Mouse (Mus musculus) CH12.LX (cell line): Measurements from ENCODE around the gene Ppfia2. TPM values are rescaled to one million over a fixed set of nuclear protein-coding genes. Genes with fewer than 3 reads are reported as not detected.

Experiments
- DNase-seq: peaks from one replicate; pipeline ENCODE4 v3.0.0-alpha.2; 2013; ENCODE audit errors: extremely low read depth
- H3K27ac ChIP-seq: 2 replicates; pipeline ENCODE4 v1.5.1; 2012; ENCODE audit warnings: low read depth, mild to moderate bottlenecking, control low read depth, moderate library complexity; ENCODE audit not compliant: insufficient read depth
- H3K27me3 ChIP-seq: replicated peaks from 2 replicates; pipeline ENCODE3; 2012; ENCODE audit warnings: inconsistent platforms
- H3K36me3 ChIP-seq, 2 experiments: replicated peaks in 1 of 2; 2 replicates each; pipeline versions ENCODE3 to v1.6.1; 2012; ENCODE audit warnings: inconsistent platforms in 1 of 2, low read length in 1 of 2, mild to moderate bottlenecking in 1 of 2, mixed read lengths in 1 of 2, moderate library complexity in 1 of 2; ENCODE audit not compliant: control insufficient read depth in 1 of 2, insufficient read depth in 1 of 2
- H3K4me1 ChIP-seq, 2 experiments: 2 replicates each; pipeline ENCODE4 v1.6.1; 2012; ENCODE audit warnings: inconsistent platforms in 1 of 2, moderate library complexity in 1 of 2; ENCODE audit not compliant: insufficient read depth in 2 of 2, control insufficient read depth in 1 of 2
- H3K4me2 ChIP-seq: 2 replicates; pipeline ENCODE4 v1.6.1; 2012; ENCODE audit warnings: low read depth, mild to moderate bottlenecking, control low read depth; ENCODE audit not compliant: poor library complexity, insufficient read depth, severe bottlenecking
- H3K4me3 ChIP-seq, 3 experiments: fragments of 150-350 bp in 1 of 3; sonication (generic) in 1 of 3; replicated peaks in 1 of 3; 2 replicates each; pipeline versions ENCODE3 to v1.5.1; 2011 to 2012; ENCODE audit warnings: low read depth in 2 of 3, low read length in 2 of 3, mild to moderate bottlenecking in 2 of 3, moderate library complexity in 2 of 3, control low read depth in 1 of 3, improper control_type of control experiment in 1 of 3, inconsistent platforms in 1 of 3, mixed read lengths in 1 of 3; ENCODE audit not compliant: poor library complexity in 1 of 3
- H3K79me2 ChIP-seq: replicated peaks from 2 replicates; pipeline ENCODE4 v1.6.1; 2012; ENCODE audit warnings: mild to moderate bottlenecking, moderate library complexity; ENCODE audit not compliant: control insufficient read depth, poor library complexity, insufficient read depth, severe bottlenecking; ENCODE audit errors: extremely low read depth
- H3K9ac ChIP-seq: 2 replicates; pipeline ENCODE4 v1.6.1; 2012; ENCODE audit warnings: low read depth, mild to moderate bottlenecking, control low read depth, moderate library complexity; ENCODE audit not compliant: insufficient read depth
- H3K9me3 ChIP-seq: replicated peaks from 2 replicates; pipeline ENCODE3; 2012; ENCODE audit warnings: low read length, inconsistent platforms, mixed read lengths
- BHLHE40 ChIP-seq: IDR thresholded peaks from 2 replicates; pipeline ENCODE4 v1.6.1; 2011; ENCODE audit warnings: mild to moderate bottlenecking, low read depth, low read length, improper control_type of control experiment
- CHD1 ChIP-seq: IDR thresholded peaks from 2 replicates; pipeline ENCODE4 v1.6.1; 2012; ENCODE audit warnings: low read depth, low read length, improper control_type of control experiment, inconsistent platforms
- CHD2 ChIP-seq: IDR thresholded peaks from 2 replicates; pipeline ENCODE4 v1.6.1; 2011; ENCODE audit warnings: low read length, improper control_type of control experiment
- CTCF ChIP-seq, 2 experiments: IDR thresholded peaks in 1 of 2; conservative IDR thresholded peaks in 1 of 2; 2 replicates each; pipeline ENCODE4 v1.5.1; 2011 to 2012; ENCODE audit warnings: low read depth in 2 of 2, low read length in 2 of 2, improper control_type of control experiment in 1 of 2, inconsistent platforms in 1 of 2, mild to moderate bottlenecking in 1 of 2, moderate library complexity in 1 of 2
- E2F4 ChIP-seq: IDR thresholded peaks from 2 replicates; pipeline ENCODE4 v1.6.1; 2011; ENCODE audit warnings: low read depth, low read length, improper control_type of control experiment; ENCODE audit not compliant: insufficient replicate concordance
- HCFC1 ChIP-seq: IDR thresholded peaks from 2 replicates; pipeline ENCODE4 v1.6.1; 2012; ENCODE audit warnings: low read depth, mild to moderate bottlenecking, inconsistent platforms, low read length, improper control_type of control experiment
- IRF4 ChIP-seq: IDR thresholded peaks from 2 replicates; pipeline ENCODE4 v1.6.1; 2014; ENCODE audit warnings: low read depth, mild to moderate bottlenecking, inconsistent platforms, low read length, improper control_type of control experiment
- JUND ChIP-seq: conservative IDR thresholded peaks from 2 replicates; pipeline ENCODE4 v1.6.1; 2011; ENCODE audit warnings: low read depth, low read length, improper control_type of control experiment
- KAT2A ChIP-seq: IDR thresholded peaks from 2 replicates; pipeline ENCODE4 v1.6.1; 2012; ENCODE audit warnings: low read length, improper control_type of control experiment, inconsistent platforms; ENCODE audit not compliant: insufficient replicate concordance
- MAFK ChIP-seq: IDR thresholded peaks from 2 replicates; pipeline ENCODE4 v1.6.1; 2011; ENCODE audit warnings: low read length, improper control_type of control experiment; ENCODE audit not compliant: insufficient replicate concordance
- MAX ChIP-seq: IDR thresholded peaks from 2 replicates; pipeline ENCODE4 v1.6.1; 2011; ENCODE audit warnings: low read length, improper control_type of control experiment
- MYC ChIP-seq: IDR thresholded peaks from 2 replicates; pipeline ENCODE4 v1.6.1; 2011; ENCODE audit warnings: low read depth, mild to moderate bottlenecking, improper control_type of control experiment, low read length
- NELFE ChIP-seq: IDR thresholded peaks from 2 replicates; pipeline ENCODE4 v1.6.1; 2011; ENCODE audit warnings: low read depth, low read length, improper control_type of control experiment
- NRF1 ChIP-seq: IDR thresholded peaks from 2 replicates; pipeline ENCODE4 v1.6.1; 2014; ENCODE audit warnings: low read depth, mild to moderate bottlenecking, inconsistent platforms, low read length, improper control_type of control experiment, moderate library complexity
- PAX5 ChIP-seq: IDR thresholded peaks from 2 replicates; pipeline ENCODE4 v1.6.1; 2012; ENCODE audit warnings: low read length, inconsistent platforms, mixed read lengths
- POLR2A ChIP-seq: IDR thresholded peaks from 2 replicates; pipeline ENCODE4 v1.6.1; 2011; ENCODE audit warnings: low read depth, mild to moderate bottlenecking, improper control_type of control experiment, low read length
- RAD21 ChIP-seq: IDR thresholded peaks from 2 replicates; pipeline ENCODE4 v1.6.1; 2011; ENCODE audit warnings: low read depth, mild to moderate bottlenecking, low read length, improper control_type of control experiment, moderate library complexity
- SMC3 ChIP-seq: IDR thresholded peaks from 2 replicates; pipeline ENCODE4 v1.6.1; 2011; ENCODE audit warnings: low read depth, low read length, improper control_type of control experiment
- USF1 ChIP-seq: IDR thresholded peaks from 2 replicates; pipeline ENCODE4 v1.6.1; 2014; ENCODE audit warnings: low read depth, mild to moderate bottlenecking, inconsistent platforms, low read length, improper control_type of control experiment
- USF2 ChIP-seq: conservative IDR thresholded peaks from 2 replicates; pipeline ENCODE4 v1.6.1; 2011; ENCODE audit warnings: low read depth, low read length, improper control_type of control experiment
- ZMIZ1 ChIP-seq: IDR thresholded peaks from 2 replicates; pipeline ENCODE4 v1.6.1; 2012; ENCODE audit warnings: low read depth, mild to moderate bottlenecking, inconsistent platforms, low read length, improper control_type of control experiment
- dilution Hi-C: fragments of 300-500 bp; cut with MboI; formaldehyde crosslinking; loops from 2 replicates; pipeline ENCODE4 v1.14.3; 2020; ENCODE audit warnings: low sequenced_read_pairs; ENCODE audit not compliant: extremely low pct_unique_long_range_greater_than_20kb, extremely low pct_ligation_motif_present
- in situ Hi-C: fragments of 300-500 bp; cut with MboI; formaldehyde crosslinking; loops from 3 replicates; pipeline ENCODE4 v1.14.3; 2019; ENCODE audit warnings: low sequenced_read_pairs, low pct_ligation_motif_present, low pct_unique_long_range_greater_than_20kb, mixed read lengths
- polyA plus RNA-seq: library from polyadenylated mRNA; unstranded; fragments of >175 nt; gene quantifications from 2 replicates; pipeline ENCODE4 v1.2.1, GENCODE M21; 2012; ENCODE audit warnings: low read depth; ENCODE audit not compliant: insufficient read length
- total RNA-seq, 2 experiments: library from RNA; depleted of rRNA; stranded (reverse); fragments of 300-350 nt in 1 of 2; fragments of >200 nt in 1 of 2; gene quantifications; 2 replicates each; pipeline ENCODE4 v1.2.3; 2012 to 2014

The Ppfia2 gene
- total and polyA plus RNA-seq, 3 experiments = not detected

DNA sequence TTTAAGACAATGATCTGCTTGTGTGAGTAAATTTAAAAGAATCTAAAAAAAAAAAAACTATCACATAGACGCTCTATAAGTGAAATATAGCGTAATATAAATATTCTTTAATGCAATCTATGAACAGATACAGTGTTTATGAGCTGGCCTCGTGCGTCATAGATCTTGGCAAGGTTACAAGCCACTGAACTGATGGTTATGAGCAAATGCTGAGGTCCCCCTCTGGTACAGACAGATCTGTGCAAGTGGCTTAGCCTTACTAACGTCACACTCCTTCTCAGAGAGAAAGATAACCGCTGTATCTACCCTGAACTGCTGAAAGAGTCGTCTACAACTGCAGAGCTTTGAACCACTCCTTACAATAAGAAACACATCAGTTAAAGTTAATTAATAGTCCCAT lies 293.6 kb downstream of the Ppfia2 start:
- Histone ChIP-seq H3K79me2 (no peaks in the 10 kb centered on the region), H3K9ac (no peak overlapping the region), H3K9me3 (peaks cover 23% of the 10 kb centered on the region), H3K36me3 (no peaks in the 10 kb centered on the region), H3K4me1 (no peaks in the 10 kb centered on the region), H3K4me3 (no peak overlapping the region), H3K4me2 (no peak overlapping the region), H3K27me3 (no peaks in the 10 kb centered on the region), H3K27ac (no peak overlapping the region)
- DNase-seq = no peak
- in situ Hi-C loops (no loop called here), dilution Hi-C loops (no loop called here)
- TF ChIP-seq BHLHE40 (no peak), CHD2 (no peak), E2F4 (no peak), HCFC1 (no peak), USF2 (no peak)

DNA sequence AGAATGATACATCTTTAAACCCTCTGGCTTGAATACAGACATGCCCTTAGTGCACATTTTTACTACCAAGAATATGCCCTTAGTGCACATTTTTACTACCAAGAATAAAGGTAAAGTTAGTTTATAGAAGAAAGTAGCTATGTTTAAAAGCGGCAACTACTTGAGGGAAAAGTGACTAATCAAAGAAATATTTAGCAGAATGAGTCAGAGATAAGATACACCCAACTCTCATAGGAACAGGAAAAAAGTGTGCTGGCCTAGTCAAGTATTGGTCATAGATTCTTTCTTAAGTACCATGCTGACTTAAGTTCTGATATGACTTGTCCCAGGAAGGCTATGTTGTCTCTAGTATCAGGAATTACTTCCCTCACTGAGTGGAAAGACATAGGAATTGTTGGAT lies 305.4 kb downstream of the Ppfia2 start:
- no peak for DNase-seq
- no peak overlapping the region for H3K9ac ChIP-seq
- H3K4me1 ChIP-seq = no peaks in the 10 kb centered on the region
- H3K36me3 ChIP-seq = no peaks in the 10 kb centered on the region
- in situ Hi-C loops (no loop called here), dilution Hi-C loops (no loop called here)
- H3K9me3 ChIP-seq = peaks cover 7% of the 10 kb centered on the region
- H3K4me3 ChIP-seq = no peak overlapping the region
- H3K27ac ChIP-seq = no peak overlapping the region
- no peak for TF ChIP-seq CTCF (conservative IDR thresholded peaks at IDR 0.05 in 1 of 2, IDR thresholded peaks at IDR 0.05 in 1 of 2; ENCODE audit: low read depth in 2 of 2, low read length in 2 of 2)
- TF ChIP-seq RAD21 = no peak
- no peak for TF ChIP-seq ZMIZ1
- TF ChIP-seq KAT2A = no peak
- no peak for TF ChIP-seq IRF4
- TF ChIP-seq NRF1 = no peak
- no peak for TF ChIP-seq NELFE
- no peak for TF ChIP-seq JUND
- TF ChIP-seq, all 38 proteins: peak for 0
- Histone ChIP-seq H3K4me2 (no peak overlapping the region), H3K79me2 (no peaks in the 10 kb centered on the region), H3K27me3 (no peaks in the 10 kb centered on the region)

GRCm38 (mm10) chr10:106815447-106815846 lies 345.3 kb downstream of the Ppfia2 start:
- no peaks in the 10 kb centered on the region for H3K36me3 ChIP-seq
- H3K9me3 ChIP-seq = peaks cover 11% of the 10 kb centered on the region
- in situ Hi-C loops (no loop called here), dilution Hi-C loops (no loop called here)
- no peaks in the 10 kb centered on the region for H3K4me1 ChIP-seq
- no peak overlapping the region for H3K4me2 ChIP-seq
- H3K79me2 ChIP-seq = no peaks in the 10 kb centered on the region
- H3K27ac ChIP-seq = no peak overlapping the region
- no peak overlapping the region for H3K9ac ChIP-seq
- no peak for DNase-seq
- no peaks in the 10 kb centered on the region for H3K27me3 ChIP-seq
- TF ChIP-seq E2F4 (no peak), IRF4 (no peak), RAD21 (no peak), POLR2A (no peak), JUND (no peak), CTCF (conservative IDR thresholded peaks at IDR 0.05 in 1 of 2, IDR thresholded peaks at IDR 0.05 in 1 of 2; ENCODE audit: low read depth in 2 of 2, low read length in 2 of 2) (no peak), HCFC1 (no peak), MYC (no peak), MAFK (no peak), CHD1 (no peak), MAX (no peak), SMC3 (no peak), ZMIZ1 (no peak), NELFE (no peak), PAX5 (no peak), USF1 (no peak)
- TF ChIP-seq, all 38 proteins: peak for 0
- no peak overlapping the region for H3K4me3 ChIP-seq
